Mouse (Mus musculus): Measurements from ENCODE around the gene Ssbp1. TPM values are rescaled to one million over a fixed set of nuclear protein-coding genes. Genes with fewer than 3 reads are reported as not detected.

Gene Ssbp1
- polyA plus RNA-seq, 1 experiment from 2014 or later: 158 TPM

GRCm38 (mm10) chr6:40431356-40431755, 39.8 kb upstream of the Ssbp1 start:
- Histone ChIP-seq H3K4me2 (replicated peaks; ENCODE audit: low read depth, low read length) (no peak overlapping the region), H3K27ac (ENCODE audit: low read length) (no peak overlapping the region), H3K4me1 (ENCODE audit: control insufficient read depth, insufficient read depth, low read length) (peaks cover 16% of the 10 kb centered on the region; the same call in 1 of the 2 replicates), H3K27me3 (ENCODE audit: control insufficient read depth, insufficient read depth, low read length) (no peaks in the 10 kb centered on the region), H3K9ac (replicated peaks; ENCODE audit: low read depth, low read length) (no peak overlapping the region), H3K4me3 (ENCODE audit: low read depth, low read length) (no peak overlapping the region), H3K9me3 (ENCODE audit: control insufficient read depth, low read depth, low read length) (no peaks in the 10 kb centered on the region), H3K36me3 (ENCODE audit: control insufficient read depth, insufficient read depth, low read length) (no peaks in the 10 kb centered on the region)
- 52% methylated on average over 4 of the region's 4 CpGs for WGBS
- no peak for ATAC-seq (ENCODE audit: insufficient number of reproducible peaks, insufficient read depth, low FRiP score, low read depth)

- peaks cover 16% of the 10 kb centered on the region; the same call in 1 of the 2 replicates for H3K4me1 ChIP-seq (ENCODE audit: control insufficient read depth, insufficient read depth, low read length)
- H3K36me3 ChIP-seq (ENCODE audit: control insufficient read depth, insufficient read depth, low read length): no peaks in the 10 kb centered on the region
- H3K27me3 ChIP-seq (ENCODE audit: control insufficient read depth, insufficient read depth, low read length): no peaks in the 10 kb centered on the region
- no peak overlapping the region for H3K4me3 ChIP-seq (ENCODE audit: low read depth, low read length)
- no peak for ATAC-seq (ENCODE audit: insufficient number of reproducible peaks, insufficient read depth, low FRiP score, low read depth)
- no peak overlapping the region for H3K9ac ChIP-seq (replicated peaks; ENCODE audit: low read depth, low read length)
- H3K4me2 ChIP-seq (replicated peaks; ENCODE audit: low read depth, low read length): no peak overlapping the region
- H3K9me3 ChIP-seq (ENCODE audit: control insufficient read depth, low read depth, low read length): no peaks in the 10 kb centered on the region
- H3K27ac ChIP-seq (ENCODE audit: low read length): no peak overlapping the region
These were observed 39.3 kb upstream of the Ssbp1 start for GRCm38 (mm10) chr6:40431812-40432211.

- H3K4me3 ChIP-seq (ENCODE audit: low read depth, low read length): no peak overlapping the region
- no peak overlapping the region for H3K9ac ChIP-seq (replicated peaks; ENCODE audit: low read depth, low read length)
- no peaks in the 10 kb centered on the region for H3K9me3 ChIP-seq (ENCODE audit: control insufficient read depth, low read depth, low read length)
- 88% methylated on average over 17 of the region's 17 CpGs for WGBS
- H3K4me1 ChIP-seq (ENCODE audit: control insufficient read depth, insufficient read depth, low read length): peaks cover 16% of the 10 kb centered on the region; the same call in 1 of the 2 replicates
- no peaks in the 10 kb centered on the region for H3K27me3 ChIP-seq (ENCODE audit: control insufficient read depth, insufficient read depth, low read length)
- no peak overlapping the region for H3K27ac ChIP-seq (ENCODE audit: low read length)
- no peak for ATAC-seq (ENCODE audit: insufficient number of reproducible peaks, insufficient read depth, low FRiP score, low read depth)
- no peaks in the 10 kb centered on the region for H3K36me3 ChIP-seq (ENCODE audit: control insufficient read depth, insufficient read depth, low read length)
- H3K4me2 ChIP-seq (replicated peaks; ENCODE audit: low read depth, low read length): no peak overlapping the region
These were observed 38.5 kb upstream of the Ssbp1 start for GRCm38 (mm10) chr6:40432346-40433275.

- H3K4me2 ChIP-seq (replicated peaks; ENCODE audit: low read depth, low read length): peak overlapping the region; percentile 54
- H3K9ac ChIP-seq (replicated peaks; ENCODE audit: low read depth, low read length): peak overlapping the region; percentile 69; the same call in 1 of the 2 replicates
- peak overlapping the region; percentile 74 for H3K4me3 ChIP-seq (ENCODE audit: low read depth, low read length)
- no peaks in the 10 kb centered on the region for H3K36me3 ChIP-seq (ENCODE audit: control insufficient read depth, insufficient read depth, low read length)
- no peaks in the 10 kb centered on the region for H3K9me3 ChIP-seq (ENCODE audit: control insufficient read depth, low read depth, low read length)
- no peaks in the 10 kb centered on the region for H3K27me3 ChIP-seq (ENCODE audit: control insufficient read depth, insufficient read depth, low read length)
- peaks cover 16% of the 10 kb centered on the region; the same call in 1 of the 2 replicates for H3K4me1 ChIP-seq (ENCODE audit: control insufficient read depth, insufficient read depth, low read length)
- no peak for ATAC-seq (ENCODE audit: insufficient number of reproducible peaks, insufficient read depth, low FRiP score, low read depth)
- no peak overlapping the region for H3K27ac ChIP-seq (ENCODE audit: low read length)
- WGBS: 14% methylated on average over 7 of the region's 7 CpGs
These were observed 36.5 kb upstream of the Ssbp1 start for GRCm38 (mm10) chr6:40434697-40435096.

GRCm38 (mm10) chr6:40435151-40436046, 35.8 kb upstream of the Ssbp1 start:
- Histone ChIP-seq H3K4me1 (ENCODE audit: control insufficient read depth, insufficient read depth, low read length) (peaks cover 14% of the 10 kb centered on the region; the same call in 1 of the 2 replicates), H3K27ac (ENCODE audit: low read length) (peak overlapping the region; percentile 66; the same call in 1 of the 2 replicates), H3K9me3 (ENCODE audit: control insufficient read depth, low read depth, low read length) (no peaks in the 10 kb centered on the region), H3K9ac (replicated peaks; ENCODE audit: low read depth, low read length) (peak overlapping the region; percentile 69), H3K4me3 (ENCODE audit: low read depth, low read length) (peak overlapping the region; percentile 74), H3K36me3 (ENCODE audit: control insufficient read depth, insufficient read depth, low read length) (no peaks in the 10 kb centered on the region), H3K4me2 (replicated peaks; ENCODE audit: low read depth, low read length) (peak overlapping the region; percentile 54), H3K27me3 (ENCODE audit: control insufficient read depth, insufficient read depth, low read length) (no peaks in the 10 kb centered on the region)
- 0% methylated on average over 68 of the region's 72 CpGs for WGBS
- peak; percentile 44 for ATAC-seq (ENCODE audit: insufficient number of reproducible peaks, insufficient read depth, low FRiP score, low read depth)

- H3K4me1 ChIP-seq (ENCODE audit: control insufficient read depth, insufficient read depth, low read length): peaks cover 7% of the 10 kb centered on the region; the same call in 1 of the 2 replicates
- H3K27me3 ChIP-seq (ENCODE audit: control insufficient read depth, insufficient read depth, low read length): no peaks in the 10 kb centered on the region
- peak within 1 kb of the TSS; percentile 54 for H3K4me2 ChIP-seq (replicated peaks; ENCODE audit: low read depth, low read length)
- peak; percentile 92 for ATAC-seq (ENCODE audit: insufficient number of reproducible peaks, insufficient read depth, low FRiP score, low read depth)
- H3K27ac ChIP-seq (ENCODE audit: low read length): peak within 1 kb of the TSS; percentile 66; the same call in 1 of the 2 replicates
- H3K36me3 ChIP-seq (ENCODE audit: control insufficient read depth, insufficient read depth, low read length): no peaks in the 10 kb centered on the region
- WGBS: under 1% methylated on average over 37 of the region's 38 CpGs
- H3K9ac ChIP-seq (replicated peaks; ENCODE audit: low read depth, low read length): peak within 1 kb of the TSS; percentile 69
- H3K4me3 ChIP-seq (ENCODE audit: low read depth, low read length): peak within 1 kb of the TSS; percentile 74
- H3K9me3 ChIP-seq (ENCODE audit: control insufficient read depth, low read depth, low read length): no peaks in the 10 kb centered on the region
These were observed 35.1 kb upstream of the Ssbp1 start, which contains the start of gene E330009J07Rik for GRCm38 (mm10) chr6:40436047-40436483. Gene E330009J07Rik (minus strand): TSS chr6:40436135.

GRCm38 (mm10) chr6:40438936-40439335, 32.2 kb upstream of the Ssbp1 start, which contains the start of gene Wee2:
Gene Wee2 (plus strand): TSS chr6:40439088.
- ATAC-seq (ENCODE audit: insufficient number of reproducible peaks, insufficient read depth, low FRiP score, low read depth): no peak
- Histone ChIP-seq H3K4me3 (ENCODE audit: low read depth, low read length) (no peak within 1 kb of the TSS), H3K4me2 (replicated peaks; ENCODE audit: low read depth, low read length) (no peak within 1 kb of the TSS), H3K9me3 (ENCODE audit: control insufficient read depth, low read depth, low read length) (no peaks in the 10 kb centered on the region), H3K36me3 (ENCODE audit: control insufficient read depth, insufficient read depth, low read length) (no peaks in the 10 kb centered on the region), H3K9ac (replicated peaks; ENCODE audit: low read depth, low read length) (no peak within 1 kb of the TSS), H3K27ac (ENCODE audit: low read length) (no peak within 1 kb of the TSS), H3K4me1 (ENCODE audit: control insufficient read depth, insufficient read depth, low read length) (peaks cover 3% of the 10 kb centered on the region; the same call in 1 of the 2 replicates), H3K27me3 (ENCODE audit: control insufficient read depth, insufficient read depth, low read length) (no peaks in the 10 kb centered on the region)
- WGBS: 74% methylated on average over 5 of the region's 5 CpGs

- Histone ChIP-seq H3K4me2 (replicated peaks; ENCODE audit: low read depth, low read length) (no peak overlapping the region), H3K4me1 (ENCODE audit: control insufficient read depth, insufficient read depth, low read length) (peaks cover 2% of the 10 kb centered on the region; the same call in 1 of the 2 replicates)
- WGBS: 34% methylated on average over 12 of the region's 12 CpGs
These were observed 31.4 kb upstream of the Ssbp1 start for GRCm38 (mm10) chr6:40439731-40440130.

More at GRCm38 (mm10) chr6:40439731-40440130, 31.4 kb upstream of the Ssbp1 start:
- no peak overlapping the region for H3K9ac ChIP-seq (replicated peaks; ENCODE audit: low read depth, low read length)
- H3K36me3 ChIP-seq (ENCODE audit: control insufficient read depth, insufficient read depth, low read length): no peaks in the 10 kb centered on the region
- H3K9me3 ChIP-seq (ENCODE audit: control insufficient read depth, low read depth, low read length): no peaks in the 10 kb centered on the region
- no peak for ATAC-seq (ENCODE audit: insufficient number of reproducible peaks, insufficient read depth, low FRiP score, low read depth)
- no peaks in the 10 kb centered on the region for H3K27me3 ChIP-seq (ENCODE audit: control insufficient read depth, insufficient read depth, low read length)
- no peak overlapping the region for H3K27ac ChIP-seq (ENCODE audit: low read length)
- H3K4me3 ChIP-seq (ENCODE audit: low read depth, low read length): no peak overlapping the region
